Mouse (Mus musculus) mouse trophoblast stem cell (cell line): ENCODE measurements around the gene Eif3f.

ENCODE experiments used
- in situ Hi-C, 2 experiments: fragments of 300-500 bp; cut with MseI, MboI; formaldehyde crosslinking; loops; 2 replicates in 1 of 2; 3 replicates in 1 of 2; pipeline ENCODE4 v1.15.1; 2025

Eif3f gene

GRCm38 (mm10) chr7:108933794-108934731 lies at the start of gene Eif3f:
Gene Eif3f, plus strand, starts transcription at chr7:108934417.
- in situ Hi-C loops, result loop anchor here in 1 of 2 experiments (5.0 kb wide), 1 partner anchor 117 kb away; no protein-coding TSS in a partner anchor

- in situ Hi-C loops, result no loop called here
Measured at GRCm38 (mm10) chr7:108884906-108885305, 49.3 kb upstream of the Eif3f start, which contains the start of gene Olfr518. Gene Olfr518, minus strand, starts transcription at chr7:108885006.

GRCm38 (mm10) chr7:108894320-108894719 lies 39.9 kb upstream of the Eif3f start, which contains the start of gene Olfr519:
Gene Olfr519, minus strand, starts transcription at chr7:108894420.
- in situ Hi-C loops, result no loop called here

- in situ Hi-C loops, result no loop called here
Measured at GRCm38 (mm10) chr7:108903969-108904368, 30.2 kb upstream of the Eif3f start.

- in situ Hi-C loops, result no loop called here
Measured at GRCm38 (mm10) chr7:108927043-108927442, 7.2 kb upstream of the Eif3f start.

GRCm38 (mm10) chr7:108928280-108929188 lies 5.7 kb upstream of the Eif3f start:
- in situ Hi-C loops, result no loop called here

GRCm38 (mm10) chr7:108929726-108930393 lies 4.4 kb upstream of the Eif3f start, which contains the start of gene Nlrp10:
Gene Nlrp10, minus strand, starts transcription at chr7:108930178.
- in situ Hi-C loops, result loop anchor here in 1 of 2 experiments (5.0 kb wide), 1 partner anchor 113 kb away; no protein-coding TSS in a partner anchor

GRCm38 (mm10) chr7:108934836-108935235 lies 619 bp downstream of the Eif3f start:
- in situ Hi-C loops, result loop anchor here in 1 of 2 experiments (5.0 kb wide), 1 partner anchor 118 kb away; no protein-coding TSS in a partner anchor

- in situ Hi-C loops, result no loop called here
Measured at GRCm38 (mm10) chr7:108935411-108935810, 1.2 kb downstream of the Eif3f start.

GRCm38 (mm10) chr7:108936591-108936990 lies 2.4 kb downstream of the Eif3f start:
- in situ Hi-C loops, result no loop called here

- in situ Hi-C loops, result no loop called here
Measured at GRCm38 (mm10) chr7:108941466-108941865, 7.2 kb downstream of the Eif3f start.

- in situ Hi-C loops, result no loop called here
Measured at GRCm38 (mm10) chr7:108944002-108944401, 9.8 kb downstream of the Eif3f start.

GRCm38 (mm10) chr7:108948611-108949010 lies 14.4 kb downstream of the Eif3f start:
- in situ Hi-C loops, result no loop called here

- in situ Hi-C loops, result no loop called here
Measured at GRCm38 (mm10) chr7:108949301-108949700, 15.1 kb downstream of the Eif3f start.

GRCm38 (mm10) chr7:108950312-108950761 lies 16.1 kb downstream of the Eif3f start, which contains the start of gene Tub:
Gene Tub, plus strand, starts transcription at chr7:108950338.
- in situ Hi-C loops, result no loop called here

GRCm38 (mm10) chr7:108950762-108951331 lies 16.6 kb downstream of the Eif3f start:
- in situ Hi-C loops, result no loop called here

GRCm38 (mm10) chr7:108952801-108953200 lies 18.6 kb downstream of the Eif3f start:
- in situ Hi-C loops, result no loop called here

GRCm38 (mm10) chr7:108954185-108954584 lies 20.0 kb downstream of the Eif3f start:
- in situ Hi-C loops, result no loop called here

- in situ Hi-C loops, result loop anchor here (5.0 kb wide), 1 partner anchor 65 kb away; no protein-coding TSS in a partner anchor
Measured at GRCm38 (mm10) chr7:108957734-108958133, 23.5 kb downstream of the Eif3f start.

GRCm38 (mm10) chr7:108965968-108966367 lies 31.8 kb downstream of the Eif3f start:
- in situ Hi-C loops, result no loop called here
